In genomic region chr2:92780021-92780420, GRCm38 (mm10) we compare ENCODE assay signal across 25 mouse cellular contexts.
DNase-seq lines count a peak whose midpoint lies in the region; ATAC-seq and TF ChIP-seq lines count a peak whose summit lies in the region.
"Had no signal": no experiment of that assay in that cellular context is flagged by ENCODE, and none has a peak within 500 bp of the region (broad histone marks: within the 10 kb centered on the region; RNA-seq: fewer than 3 reads in every experiment).

No protein-coding gene starts in this region.

- no peaks in the 10 kb centered on the region for H3K36me3 ChIP-seq in forebrain, embryonic 15.5 days
- H3K36me3 ChIP-seq in forebrain, embryonic 11.5 days (ENCODE audit: control insufficient read depth, insufficient read depth, low read length), result no peaks in the 10 kb centered on the region
- H3K36me3 ChIP-seq in lung, embryonic 14.5 days (ENCODE audit: insufficient read depth), result no peaks in the 10 kb centered on the region
- H3K36me3 ChIP-seq: embryonic facial prominence, embryonic 12.5 days; embryonic facial prominence, embryonic 15.5 days; G1E; heart, embryonic 13.5 days; hindbrain, embryonic 12.5 days; hindbrain, embryonic 15.5 days had no signal

- H3K4me1 ChIP-seq in forebrain, embryonic 15.5 days, result peaks cover 7% of the 10 kb centered on the region
- H3K4me1 ChIP-seq in forebrain, embryonic 11.5 days (replicated peaks; ENCODE audit: control insufficient read depth, insufficient read depth, low read length), result no peaks in the 10 kb centered on the region
- no peaks in the 10 kb centered on the region for H3K4me1 ChIP-seq in lung, embryonic 14.5 days (ENCODE audit: insufficient read depth)
- H3K4me1 ChIP-seq: embryonic facial prominence, embryonic 12.5 days; embryonic facial prominence, embryonic 15.5 days; heart, embryonic 13.5 days; hindbrain, embryonic 12.5 days; hindbrain, embryonic 15.5 days had no signal

- TF ChIP-seq CTCF in lung, embryonic 14.5 days (IDR thresholded peaks at IDR 0.05; ENCODE audit: low read depth), result no peak

- peak overlapping the region; percentile 65 for H3K27ac ChIP-seq in forebrain, embryonic 15.5 days (replicated peaks)
- no peak overlapping the region for H3K27ac ChIP-seq in forebrain, embryonic 11.5 days (ENCODE audit: low read depth, low read length)
- no peak overlapping the region for H3K27ac ChIP-seq in lung, embryonic 14.5 days (ENCODE audit: low read depth)
- H3K27ac ChIP-seq: embryonic facial prominence, embryonic 12.5 days; embryonic facial prominence, embryonic 15.5 days; heart, embryonic 13.5 days; hindbrain, embryonic 12.5 days; hindbrain, embryonic 15.5 days had no signal

- ATAC-seq in forebrain, embryonic 15.5 days (replicated peaks), result 0 out of 2 replicates have a peak, but pooled peaks have one; percentile 13
- ATAC-seq in forebrain, embryonic 11.5 days (replicated peaks; ENCODE audit: low FRiP score), result no peak
- ATAC-seq in lung, embryonic 14.5 days (ENCODE audit: insufficient read depth), result no peak
- ATAC-seq: intestine, postnatal 0 days; Patski had no signal

- no peak for DNase-seq in forebrain, embryonic 11.5 days (ENCODE audit: low spot score)
- DNase-seq in heart, adult 11 months, result peak; percentile 43
- DNase-seq in heart, postnatal 36 days, result no peak
- peak; percentile 11 for DNase-seq in lung, embryonic 14.5 days
- DNase-seq in lung, postnatal 25 days (ENCODE audit: low spot score), result no peak
- no peak for DNase-seq in urinary bladder, adult 18-20 months (ENCODE audit: low spot score in 2 of 2)
- DNase-seq: adrenal gland, postnatal 10 days; adrenal gland, postnatal 36 days; B cell, adult 2 months; cerebellum, adult 11 months; cerebellum, adult 2 months; cerebellum, adult 9-11 months; cerebellum, postnatal 25 days; gastrocnemius, postnatal 10 days; gastrocnemius, postnatal 36 days; heart, postnatal 14 days had no signal

- 63% methylated on average over 1 of the region's 1 CpGs for WGBS in forebrain, embryonic 15.5 days
- 88% methylated on average over 1 of the region's 1 CpGs for WGBS in forebrain, embryonic 11.5 days
- WGBS in lung, embryonic 14.5 days, result 56% methylated on average over 1 of the region's 1 CpGs

- no peaks in the 10 kb centered on the region for H3K9me3 ChIP-seq in forebrain, embryonic 15.5 days
- H3K9me3 ChIP-seq in forebrain, embryonic 11.5 days (ENCODE audit: control insufficient read depth, low read length), result no peaks in the 10 kb centered on the region
- no peaks in the 10 kb centered on the region for H3K9me3 ChIP-seq in lung, embryonic 14.5 days (ENCODE audit: low read depth, low read length)
- H3K9me3 ChIP-seq: embryonic facial prominence, embryonic 12.5 days; embryonic facial prominence, embryonic 15.5 days; G1E; heart, embryonic 13.5 days; hindbrain, embryonic 12.5 days; hindbrain, embryonic 15.5 days had no signal

- H3K4me2 ChIP-seq in forebrain, embryonic 15.5 days (replicated peaks), result no peak overlapping the region
- H3K4me2 ChIP-seq in forebrain, embryonic 11.5 days (ENCODE audit: low read depth, low read length, severe bottlenecking), result no peak overlapping the region
- H3K4me2 ChIP-seq in lung, embryonic 14.5 days, result no peak overlapping the region
- H3K4me2 ChIP-seq: embryonic facial prominence, embryonic 12.5 days; embryonic facial prominence, embryonic 15.5 days; heart, embryonic 13.5 days; hindbrain, embryonic 12.5 days; hindbrain, embryonic 15.5 days had no signal

- intact Hi-C loops in heart, postnatal 36 days (cut with DNase I), result no loop called here

- no peak overlapping the region for H3K9ac ChIP-seq in forebrain, embryonic 15.5 days (replicated peaks)
- no peak overlapping the region for H3K9ac ChIP-seq in forebrain, embryonic 11.5 days (ENCODE audit: low read length)
- no peak overlapping the region for H3K9ac ChIP-seq in lung, embryonic 14.5 days
- H3K9ac ChIP-seq: embryonic facial prominence, embryonic 12.5 days; embryonic facial prominence, embryonic 15.5 days; heart, embryonic 13.5 days; hindbrain, embryonic 12.5 days; hindbrain, embryonic 15.5 days had no signal

- no peaks in the 10 kb centered on the region for H3K27me3 ChIP-seq in forebrain, embryonic 15.5 days
- no peaks in the 10 kb centered on the region for H3K27me3 ChIP-seq in forebrain, embryonic 11.5 days (ENCODE audit: control insufficient read depth, insufficient read depth, low read length)
- no peaks in the 10 kb centered on the region for H3K27me3 ChIP-seq in lung, embryonic 14.5 days (ENCODE audit: insufficient read depth, low read length)
- H3K27me3 ChIP-seq: embryonic facial prominence, embryonic 12.5 days; embryonic facial prominence, embryonic 15.5 days; heart, embryonic 13.5 days; hindbrain, embryonic 12.5 days; hindbrain, embryonic 15.5 days had no signal

- H3K4me3 ChIP-seq in forebrain, embryonic 15.5 days, result no peak overlapping the region
- H3K4me3 ChIP-seq in forebrain, embryonic 11.5 days (ENCODE audit: low read depth, low read length), result no peak overlapping the region
- H3K4me3 ChIP-seq in lung, embryonic 14.5 days (ENCODE audit: low read depth, low read length), result no peak overlapping the region
- H3K4me3 ChIP-seq: embryonic facial prominence, embryonic 12.5 days; embryonic facial prominence, embryonic 15.5 days; heart, embryonic 13.5 days; hindbrain, embryonic 12.5 days; hindbrain, embryonic 15.5 days had no signal

Comparison
In these comparisons a context has a peak if more than half of its experiments do, and no peak if none do; other contexts are left out.
1. DNase-seq: peak in heart, adult 11 months (single experiment) and lung, embryonic 14.5 days (single experiment); none in forebrain, embryonic 11.5 days (single experiment), heart, postnatal 36 days (0 of 2), lung, postnatal 25 days (single experiment) and urinary bladder, adult 18-20 months (0 of 2).